Mouse (Mus musculus): Measurements from ENCODE around the gene Lrp2bp. TPM values are rescaled to one million over a fixed set of nuclear protein-coding genes. Genes with fewer than 3 reads are reported as not detected.
A peak's percentile ranks its signal among the peaks of the same experiment; 100 is the strongest.

Lrp2bp gene
- 0.33 and 0.81 TPM in 2 replicates for total RNA-seq (2021)
- long read RNA-seq, result 0 reads

- DNase-seq, result no peak
Measured at GRCm38 (mm10) chr8:45999138-45999783, at the start of gene Lrp2bp. TSS of gene Lrp2bp (plus strand) at chr8:45999303.

GRCm38 (mm10) chr8:45950622-45951021, 48.5 kb upstream of the Lrp2bp start:
- DNase-seq, result no peak

- no peak for DNase-seq
Measured at GRCm38 (mm10) chr8:45970894-45971293, 28.2 kb upstream of the Lrp2bp start.

- no peak for DNase-seq
Measured at GRCm38 (mm10) chr8:45973988-45974505, 25.1 kb upstream of the Lrp2bp start.

- peak; percentile 96 for DNase-seq
Measured at GRCm38 (mm10) chr8:45975126-45975836, 23.8 kb upstream of the Lrp2bp start, which contains the start of the genes 1700029J07Rik and Ufsp2. TSS of gene 1700029J07Rik (minus strand) at chr8:45975252. TSS of gene Ufsp2 (plus strand) at chr8:45975528.

- DNase-seq, result no peak
Measured at GRCm38 (mm10) chr8:45975837-45976468, 23.1 kb upstream of the Lrp2bp start.

- DNase-seq, result no peak
Measured at GRCm38 (mm10) chr8:45986665-45987064, 12.4 kb upstream of the Lrp2bp start.

GRCm38 (mm10) chr8:45988189-45988588, 10.9 kb upstream of the Lrp2bp start:
- DNase-seq, result no peak

- DNase-seq, result no peak
Measured at GRCm38 (mm10) chr8:45990631-45991310, 8.3 kb upstream of the Lrp2bp start.

- DNase-seq, result no peak
Measured at GRCm38 (mm10) chr8:45994111-45994510, 5.0 kb upstream of the Lrp2bp start.

GRCm38 (mm10) chr8:45995576-45995975, 3.5 kb upstream of the Lrp2bp start:
- DNase-seq, result no peak

- no peak for DNase-seq
Measured at GRCm38 (mm10) chr8:45998228-45998627, 875 bp upstream of the Lrp2bp start.

- DNase-seq, result peak; percentile 100
Measured at GRCm38 (mm10) chr8:45999784-46000705, 942 bp downstream of the Lrp2bp start.

- no peak for DNase-seq
Measured at GRCm38 (mm10) chr8:46005596-46005995, 6.5 kb downstream of the Lrp2bp start, which contains the start of gene Ankrd37. TSS of gene Ankrd37 (minus strand) at chr8:46005707.

- no peak for DNase-seq
Measured at GRCm38 (mm10) chr8:46007050-46007672, 8.1 kb downstream of the Lrp2bp start.

GRCm38 (mm10) chr8:46010306-46010705, 11.2 kb downstream of the Lrp2bp start:
- no peak for DNase-seq

GRCm38 (mm10) chr8:46010746-46011680, 11.9 kb downstream of the Lrp2bp start:
- no peak for DNase-seq

- DNase-seq, result no peak
Measured at GRCm38 (mm10) chr8:46022203-46022602, 23.1 kb downstream of the Lrp2bp start.

- no peak for DNase-seq
Measured at GRCm38 (mm10) chr8:46022758-46023157, 23.7 kb downstream of the Lrp2bp start.

All from adrenal gland, postnatal 25 days (tissue).